Mouse (Mus musculus): Measurements from ENCODE around the gene Ifna1.

DNA sequence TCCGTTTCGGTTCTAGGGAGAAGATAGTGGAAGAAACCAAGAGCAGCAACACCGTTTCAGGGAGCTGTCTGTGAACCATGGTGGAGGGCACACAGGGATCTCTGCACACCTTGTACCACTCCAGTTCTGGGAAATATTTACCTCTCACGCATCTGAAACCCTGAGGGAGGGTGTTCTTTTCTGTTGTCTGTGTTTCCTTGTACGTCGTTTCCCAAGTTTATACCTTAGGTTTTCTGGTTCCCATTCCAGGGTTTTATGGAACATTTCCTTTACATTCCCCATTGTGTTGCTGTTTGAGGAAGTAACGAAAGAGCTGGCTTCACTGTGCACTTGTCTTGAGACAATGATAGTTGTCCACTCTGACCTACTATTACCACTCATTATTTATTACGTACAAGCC, 30.2 kb downstream of the Ifna1 start, which contains the start of gene Ifne:
- TF ChIP-seq CTCF (IDR thresholded peaks at IDR 0.05; ENCODE audit: insufficient read depth, low read length) = no peak
- no peak for TF ChIP-seq POLR2A (IDR thresholded peaks at IDR 0.05; ENCODE audit: borderline replicate concordance, extremely low read depth, low read depth, low read length)
